ENCODE assay signal across 8 mouse cellular contexts in genomic region chr4:116052526-116053293, GRCm38 (mm10). TPM values are rescaled to one million over a fixed set of nuclear protein-coding genes. Genes with fewer than 3 reads are reported as not detected.
A peak's percentile ranks its signal among the peaks of the same experiment; 100 is the strongest.
DNase-seq lines count a peak whose midpoint lies in the region; ATAC-seq lines count a peak whose summit lies in the region.

No protein-coding gene starts in this region.

- no peak for ATAC-seq in cerebellum, adult (ENCODE audit: insufficient number of reproducible peaks, low FRiP score, low TSS enrichment)
- ATAC-seq in embryonic facial prominence, embryonic 12.5 days (ENCODE audit: insufficient number of reproducible peaks, insufficient read depth, low FRiP score, low TSS enrichment): no peak
- ATAC-seq in hematopoietic stem cell, adult 5-6 weeks (replicated peaks in 1 of 2; ENCODE audit: insufficient read depth in 1 of 2, low FRiP score in 2 of 2, low TSS enrichment in 1 of 2, low read depth in 1 of 2, poor library complexity in 2 of 2, severe bottlenecking in 2 of 2): peak; percentile 14 to 18; a peak in 1 of 4 replicates
- ATAC-seq in limb, embryonic 12.5 days (ENCODE audit: insufficient number of reproducible peaks, insufficient read depth, low FRiP score, low TSS enrichment, low read depth): no peak
- ATAC-seq in midbrain, embryonic 11.5 days (ENCODE audit: low FRiP score): peak; percentile 57
- peak; percentile 24 for ATAC-seq in stomach, embryonic 16.5 days (ENCODE audit: insufficient read depth, low FRiP score)

- H3K27me3 ChIP-seq in embryonic facial prominence, embryonic 12.5 days: no peaks in the 10 kb centered on the region
- no peaks in the 10 kb centered on the region for H3K27me3 ChIP-seq in limb, embryonic 12.5 days
- H3K27me3 ChIP-seq in midbrain, embryonic 11.5 days (ENCODE audit: control insufficient read depth, insufficient read depth, low read length): no peaks in the 10 kb centered on the region
- H3K27me3 ChIP-seq in stomach, embryonic 16.5 days (ENCODE audit: control insufficient read depth, insufficient read depth, low read length): no peaks in the 10 kb centered on the region

- H3K4me3 ChIP-seq in embryonic facial prominence, embryonic 12.5 days: peak overlapping the region; percentile 54
- peak overlapping the region; percentile 53 for H3K4me3 ChIP-seq in limb, embryonic 12.5 days (replicated peaks)
- H3K4me3 ChIP-seq in midbrain, embryonic 11.5 days (ENCODE audit: low read depth, low read length): peak overlapping the region; percentile 55
- H3K4me3 ChIP-seq in stomach, embryonic 16.5 days (replicated peaks; ENCODE audit: low read length): peak overlapping the region; percentile 67

- no peaks in the 10 kb centered on the region for H3K9me3 ChIP-seq in embryonic facial prominence, embryonic 12.5 days
- H3K9me3 ChIP-seq in limb, embryonic 12.5 days: no peaks in the 10 kb centered on the region
- H3K9me3 ChIP-seq in midbrain, embryonic 11.5 days (ENCODE audit: control insufficient read depth, low read length): no peaks in the 10 kb centered on the region
- H3K9me3 ChIP-seq in stomach, embryonic 16.5 days (replicated peaks; ENCODE audit: control insufficient read depth, low read length): no peaks in the 10 kb centered on the region

- H3K4me1 ChIP-seq in embryonic facial prominence, embryonic 12.5 days: peaks cover 4% of the 10 kb centered on the region; the same call in 1 of the 2 replicates
- H3K4me1 ChIP-seq in limb, embryonic 12.5 days (replicated peaks): peaks cover 16% of the 10 kb centered on the region; the same call in 1 of the 2 replicates
- H3K4me1 ChIP-seq in midbrain, embryonic 11.5 days (ENCODE audit: control insufficient read depth, insufficient read depth, low read length): peaks cover 3% of the 10 kb centered on the region; the same call in 1 of the 2 replicates
- H3K4me1 ChIP-seq in stomach, embryonic 16.5 days (ENCODE audit: control insufficient read depth, insufficient read depth, low read length): peaks cover 12% of the 10 kb centered on the region

- H3K27ac ChIP-seq in embryonic facial prominence, embryonic 12.5 days: peak overlapping the region; percentile 86
- H3K27ac ChIP-seq in limb, embryonic 12.5 days: peak overlapping the region; percentile 89
- peak overlapping the region; percentile 77 for H3K27ac ChIP-seq in midbrain, embryonic 11.5 days (ENCODE audit: low read depth, low read length)
- H3K27ac ChIP-seq in stomach, embryonic 16.5 days (ENCODE audit: low read length): peak overlapping the region; percentile 97

- WGBS in embryonic facial prominence, embryonic 12.5 days: 8% methylated on average over 20 of the region's 22 CpGs
- WGBS in limb, embryonic 12.5 days: 10% methylated on average over 22 of the region's 22 CpGs
- 11% methylated on average over 22 of the region's 22 CpGs for WGBS in midbrain, embryonic 11.5 days
- 5% methylated on average over 22 of the region's 22 CpGs for WGBS in stomach, embryonic 16.5 days

- peak overlapping the region; percentile 79 for H3K4me2 ChIP-seq in embryonic facial prominence, embryonic 12.5 days (replicated peaks)
- H3K4me2 ChIP-seq in limb, embryonic 12.5 days: peak overlapping the region; percentile 80
- peak overlapping the region; percentile 78 for H3K4me2 ChIP-seq in midbrain, embryonic 11.5 days
- peak overlapping the region; percentile 94 for H3K4me2 ChIP-seq in stomach, embryonic 16.5 days (ENCODE audit: low read depth, low read length)

- H3K9ac ChIP-seq in embryonic facial prominence, embryonic 12.5 days: peak overlapping the region; percentile 50
- H3K9ac ChIP-seq in limb, embryonic 12.5 days (replicated peaks): peak overlapping the region; percentile 63
- peak overlapping the region; percentile 70 for H3K9ac ChIP-seq in midbrain, embryonic 11.5 days (ENCODE audit: low read length)
- H3K9ac ChIP-seq in stomach, embryonic 16.5 days (ENCODE audit: low read length): peak overlapping the region; percentile 72

- H3K36me3 ChIP-seq in embryonic facial prominence, embryonic 12.5 days: peaks cover 2% of the 10 kb centered on the region; the same call in 1 of the 2 replicates
- H3K36me3 ChIP-seq in limb, embryonic 12.5 days: peaks cover 11% of the 10 kb centered on the region
- H3K36me3 ChIP-seq in midbrain, embryonic 11.5 days (ENCODE audit: control insufficient read depth, insufficient read depth, low read length): no peaks in the 10 kb centered on the region; the same call in 1 of the 2 replicates
- no peaks in the 10 kb centered on the region for H3K36me3 ChIP-seq in stomach, embryonic 16.5 days (ENCODE audit: control insufficient read depth, insufficient read depth, low read length)

- peak; percentile 29 for DNase-seq in cerebellum, adult 11 months
- peak; percentile 59 for DNase-seq in adrenal gland, postnatal 10 days
- DNase-seq in midbrain, embryonic 11.5 days (ENCODE audit: low spot score, missing footprints): peak; percentile 90

RNA-seq across cellular contexts. Expression of gene Nsun4, which starts 1.0 kb away (rescaled TPM):
- 10 to 100 TPM; 24.1 to 28.4 TPM for total RNA-seq in adrenal gland, postnatal 10 days (2021)
- polyA plus RNA-seq in embryonic facial prominence, embryonic 12.5 days (2016; fragmentation: Nextera tagmentation; extraction: Ambion mirVana): 19.9 and 20.6 TPM in 2 replicates
- total RNA-seq in hematopoietic stem cell, adult 5-6 weeks (2017): 12.1 and 21.3 TPM in 2 replicates
- polyA plus RNA-seq in limb, embryonic 12.5 days (2016; fragmentation: Nextera tagmentation; extraction: Ambion mirVana): 18.4 and 21.1 TPM in 2 replicates
- polyA plus RNA-seq in midbrain, embryonic 11.5 days (2014; fragmentation: Nextera tagmentation; extraction: Ambion mirVana): 22.2 and 24.7 TPM in 2 replicates
- 18.5 and 18.8 TPM in 2 replicates for polyA plus RNA-seq in stomach, embryonic 16.5 days (2015; fragmentation: Nextera tagmentation; extraction: Ambion mirVana)

RNA-seq across cellular contexts. Expression of gene Uqcrh, which starts 22.2 kb away (rescaled TPM):
- 1,000 to 10,000 TPM; 1,050 to 1,199 TPM for total RNA-seq in adrenal gland, postnatal 10 days (2021)
- 407 and 442 TPM in 2 replicates for polyA plus RNA-seq in embryonic facial prominence, embryonic 12.5 days (2016; fragmentation: Nextera tagmentation; extraction: Ambion mirVana)
- total RNA-seq in hematopoietic stem cell, adult 5-6 weeks (2017): 259 and 445 TPM in 2 replicates
- polyA plus RNA-seq in limb, embryonic 12.5 days (2016; fragmentation: Nextera tagmentation; extraction: Ambion mirVana): 436 and 452 TPM in 2 replicates
- 398 and 455 TPM in 2 replicates for polyA plus RNA-seq in midbrain, embryonic 11.5 days (2014; fragmentation: Nextera tagmentation; extraction: Ambion mirVana)
- 512 and 553 TPM in 2 replicates for polyA plus RNA-seq in stomach, embryonic 16.5 days (2015; fragmentation: Nextera tagmentation; extraction: Ambion mirVana)

RNA-seq across cellular contexts. Expression of gene Lrrc41, which starts 22.4 kb away (rescaled TPM):
- 10 to 100 TPM; 54.5 to 60.0 TPM for total RNA-seq in adrenal gland, postnatal 10 days (2021)
- polyA plus RNA-seq in embryonic facial prominence, embryonic 12.5 days (2016; fragmentation: Nextera tagmentation; extraction: Ambion mirVana): 80.8 and 83.3 TPM in 2 replicates
- 11.8 and 20.5 TPM in 2 replicates for total RNA-seq in hematopoietic stem cell, adult 5-6 weeks (2017)
- 78.9 and 82.6 TPM in 2 replicates for polyA plus RNA-seq in limb, embryonic 12.5 days (2016; fragmentation: Nextera tagmentation; extraction: Ambion mirVana)
- polyA plus RNA-seq in midbrain, embryonic 11.5 days (2014; fragmentation: Nextera tagmentation; extraction: Ambion mirVana): 64.1 and 67.5 TPM in 2 replicates
- 65.9 and 67.1 TPM in 2 replicates for polyA plus RNA-seq in stomach, embryonic 16.5 days (2015; fragmentation: Nextera tagmentation; extraction: Ambion mirVana)

RNA-seq across cellular contexts. Expression of gene Faah, which starts 35.0 kb away (rescaled TPM):
- total RNA-seq in adrenal gland, postnatal 10 days (2021): 10 to 100 TPM in 1 of 2 experiments, 1 to 10 TPM in 1; 9.8 to 13.8 TPM
- polyA plus RNA-seq in embryonic facial prominence, embryonic 12.5 days (2016; fragmentation: Nextera tagmentation; extraction: Ambion mirVana): 2.8 and 3.3 TPM in 2 replicates
- total RNA-seq in hematopoietic stem cell, adult 5-6 weeks (2017): 10.6 and 20.4 TPM in 2 replicates
- 0.81 and 1.1 TPM in 2 replicates for polyA plus RNA-seq in limb, embryonic 12.5 days (2016; fragmentation: Nextera tagmentation; extraction: Ambion mirVana)
- polyA plus RNA-seq in midbrain, embryonic 11.5 days (2014; fragmentation: Nextera tagmentation; extraction: Ambion mirVana): 1.8 TPM in 2 replicates
- 14.0 and 15.9 TPM in 2 replicates for polyA plus RNA-seq in stomach, embryonic 16.5 days (2015; fragmentation: Nextera tagmentation; extraction: Ambion mirVana)

Comparison
In these comparisons a context has a peak if more than half of its experiments do, and no peak if none do; other contexts are left out.
1. DNase-seq: peak in every context shown above with its lines; median percentile 90 in midbrain, embryonic 11.5 days; 59 in adrenal gland, postnatal 10 days; 29 in cerebellum, adult 11 months.
2. ATAC-seq: peak in hematopoietic stem cell, adult 5-6 weeks (2 of 2), midbrain, embryonic 11.5 days (single experiment) and stomach, embryonic 16.5 days (single experiment); none in cerebellum, adult (single experiment), embryonic facial prominence, embryonic 12.5 days (single experiment) and limb, embryonic 12.5 days (single experiment).
3. Peak in every context shown above with its lines, with median percentiles within 50 percentile points of each other: H3K27ac ChIP-seq, H3K4me2 ChIP-seq, H3K4me3 ChIP-seq and H3K9ac ChIP-seq.